Mouse (Mus musculus) macrophage (primary cell): Measurements from ENCODE around the gene 4930404N11Rik. TPM values are rescaled to one million over a fixed set of nuclear protein-coding genes. Genes with fewer than 3 reads are reported as not detected.

Source experiments
- H3K27ac ChIP-seq: fragments of 350-480 bp; formaldehyde crosslinking; 2 replicates; pipeline ENCODE4 v1.9.0; 2021
- H3K36me3 ChIP-seq: fragments of 350-480 bp; formaldehyde crosslinking; 2 replicates; pipeline ENCODE4 v1.9.0; 2021; ENCODE audit errors: inconsistent target
- H3K4me3 ChIP-seq: fragments of 350-480 bp; formaldehyde crosslinking; 2 replicates; pipeline ENCODE4 v1.9.0; 2021; ENCODE audit errors: inconsistent target
- H3K79me2 ChIP-seq: fragments of 350-480 bp; formaldehyde crosslinking; 2 replicates; pipeline ENCODE4 v1.9.0; 2021; ENCODE audit errors: inconsistent target
- WGBS: methylation state at CpG from one replicate; pipeline ENCODE4 v1.1.7; 2026; ENCODE audit warnings: inconsistent platforms; ENCODE audit not compliant: missing documents; 5-methylcytosine and 5-hydroxymethylcytosine counted together
- polyA plus RNA-seq: library from polyadenylated mRNA; stranded (reverse); fragments of 250-400 nt; gene quantifications from 3 replicates; pipeline ENCODE4 v1.2.4, GENCODE M21; 2018; ENCODE audit warnings: inconsistent platforms

The 4930404N11Rik gene
- polyA plus RNA-seq, 1 experiment from 2014 or later = 9.8 TPM

DNA sequence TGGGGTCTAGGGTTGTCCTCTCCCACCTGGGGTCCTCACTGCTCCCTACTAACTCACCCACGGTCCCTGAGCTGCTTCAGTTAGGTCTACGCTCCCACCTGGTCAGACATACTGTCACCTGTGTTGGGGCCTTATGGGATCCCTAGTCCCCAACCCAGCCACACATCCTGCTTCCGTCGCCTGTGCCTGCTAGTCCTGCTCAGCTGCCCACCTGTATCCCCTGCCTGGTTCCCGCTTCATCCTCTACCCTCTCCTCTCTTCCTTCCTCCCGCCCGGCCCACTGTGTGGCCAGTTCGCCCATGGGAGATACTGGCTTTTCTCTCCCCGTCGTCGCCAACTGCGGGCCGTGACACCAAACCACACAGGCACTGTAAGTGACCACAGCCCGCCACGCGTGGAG, 50.0 kb downstream of the 4930404N11Rik start:
- 91% methylated on average over 8 of the region's 16 CpGs for WGBS
- peaks cover 64% of the 10 kb centered on the region for H3K36me3 ChIP-seq
- H3K27ac ChIP-seq = no peak overlapping the region
- no peaks in the 10 kb centered on the region; the same call in 1 of the 2 replicates for H3K79me2 ChIP-seq
- H3K4me3 ChIP-seq = no peak overlapping the region

DNA sequence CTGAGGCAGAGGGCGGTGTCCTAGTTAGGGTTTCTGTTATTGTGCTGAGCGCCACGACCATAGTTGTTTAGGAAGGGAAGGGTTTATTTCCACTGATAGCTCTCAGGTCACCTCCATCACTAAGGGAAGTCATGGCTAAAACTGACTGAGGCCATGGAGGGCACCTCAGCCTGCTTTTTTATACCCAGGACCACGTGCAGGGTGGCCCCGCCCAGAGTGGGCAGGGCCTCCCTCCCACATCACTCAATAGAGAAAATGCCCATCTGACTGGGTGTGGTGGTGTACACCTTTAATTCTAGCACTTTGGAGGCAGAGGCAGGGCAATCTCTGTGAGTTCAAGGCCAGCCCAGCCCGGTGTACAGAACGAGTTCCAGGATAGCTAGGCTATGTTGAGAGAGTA, 51.4 kb downstream of the 4930404N11Rik start:
- H3K36me3 ChIP-seq = peaks cover 78% of the 10 kb centered on the region

DNA sequence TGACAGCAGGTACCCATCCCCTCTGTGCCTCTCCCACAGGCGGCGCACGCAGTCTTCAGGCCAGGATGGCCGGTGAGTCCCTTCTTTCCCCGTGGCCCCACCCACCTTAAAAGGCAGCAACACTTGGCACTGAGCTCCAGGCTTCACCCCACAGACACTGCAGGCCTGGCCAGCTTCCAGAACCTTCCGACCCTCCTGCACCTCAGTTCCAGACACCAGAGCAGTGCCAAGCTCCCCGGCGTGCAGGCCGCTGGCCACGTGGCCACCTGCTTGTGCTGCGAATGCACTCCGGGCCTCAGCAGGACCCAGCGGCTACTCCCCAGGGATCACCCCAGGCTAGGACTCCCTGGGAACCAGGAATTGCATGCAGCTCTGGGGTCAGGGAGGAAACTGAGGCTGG, 52.0 kb downstream of the 4930404N11Rik start:
- Histone ChIP-seq H3K27ac (no peak overlapping the region), H3K4me3 (no peak overlapping the region), H3K79me2 (no peaks in the 10 kb centered on the region; the same call in 1 of the 2 replicates), H3K36me3 (peaks cover 84% of the 10 kb centered on the region)
- WGBS = 97% methylated on average over 13 of the region's 13 CpGs

More for the DNA sequence above, 51.4 kb downstream of the 4930404N11Rik start:
- Histone ChIP-seq H3K4me3 (no peak overlapping the region), H3K79me2 (no peaks in the 10 kb centered on the region; the same call in 1 of the 2 replicates), H3K27ac (no peak overlapping the region)
- WGBS = 81% methylated on average over 7 of the region's 7 CpGs

Other genes with a start within 250 kb of the 4930404N11Rik start
- gene Zbtb7a, start 230.6 kb downstream of the 4930404N11Rik start, polyA plus RNA-seq = 48.1 to 55.4 TPM (median 52.8 TPM) in 3 replicates
- gene Pias4, start 197.9 kb downstream of the 4930404N11Rik start, polyA plus RNA-seq = 19.6 to 22.5 TPM (median 21.5 TPM) in 3 replicates
- 749 to 1,081 TPM (median 1,012 TPM) in 3 replicates for gene Eef2, start 189.2 kb downstream of the 4930404N11Rik start, polyA plus RNA-seq
- gene Dapk3, start 182.8 kb downstream of the 4930404N11Rik start, polyA plus RNA-seq = 41.2 to 57.0 TPM (median 43.5 TPM) in 3 replicates
- gene 4930442H23Rik, start 182.0 kb downstream of the 4930404N11Rik start, polyA plus RNA-seq = not detected in 3 replicates
- gene Nmrk2, start 163.8 kb downstream of the 4930404N11Rik start, polyA plus RNA-seq = not detected in 3 replicates
- not detected in 3 replicates for gene Atcay, start 135.0 kb downstream of the 4930404N11Rik start, polyA plus RNA-seq
- 0.26 to 0.61 TPM (median 0.53 TPM) in 3 replicates for gene Zfr2, start 132.7 kb downstream of the 4930404N11Rik start, polyA plus RNA-seq
- gene Matk, start 112.9 kb downstream of the 4930404N11Rik start, polyA plus RNA-seq = 5.3 to 5.7 TPM (median 5.5 TPM) in 3 replicates
- 39.4 to 78.9 TPM (median 55.8 TPM) in 3 replicates for gene Mrpl54, start 98.9 kb downstream of the 4930404N11Rik start, polyA plus RNA-seq
- gene Apba3, start 98.9 kb downstream of the 4930404N11Rik start, polyA plus RNA-seq = 9.8 to 31.4 TPM (median 19.8 TPM) in 3 replicates
- 1.7 to 4.2 TPM (median 3.3 TPM) in 3 replicates for gene Tjp3, start 74.2 kb downstream of the 4930404N11Rik start, polyA plus RNA-seq
- gene Pip5k1c, start 72.9 kb downstream of the 4930404N11Rik start, polyA plus RNA-seq = 63.2 to 85.8 TPM (median 77.1 TPM) in 3 replicates
- gene Cactin, start 44.7 kb downstream of the 4930404N11Rik start, polyA plus RNA-seq = 14.4 to 21.3 TPM (median 15.1 TPM) in 3 replicates
- not detected in 3 replicates for gene Tbxa2r, start 37.1 kb downstream of the 4930404N11Rik start, polyA plus RNA-seq
- gene Gipc3, start 22.6 kb downstream of the 4930404N11Rik start, polyA plus RNA-seq = 0.07 TPM in 1 of 3 replicates, not detected in the others
- 33.1 to 54.6 TPM (median 42.5 TPM) in 3 replicates for gene Hmg20b, start 15.3 kb downstream of the 4930404N11Rik start, polyA plus RNA-seq
- 129 to 266 TPM (median 167 TPM) in 3 replicates for gene Mfsd12, start 8.3 kb downstream of the 4930404N11Rik start, polyA plus RNA-seq
- 12.9 to 17.0 TPM (median 15.3 TPM) in 3 replicates for gene Fzr1, start 12.7 kb upstream of the 4930404N11Rik start, polyA plus RNA-seq
- 21.0 to 48.1 TPM (median 32.0 TPM) in 3 replicates for gene Dohh, start 18.6 kb upstream of the 4930404N11Rik start, polyA plus RNA-seq
- gene Gm48551, start 18.6 kb upstream of the 4930404N11Rik start, polyA plus RNA-seq = 0.07 to 1.0 TPM (median 0.46 TPM) in 3 replicates
- 0.57 TPM in 1 of 3 replicates, not detected in the others for gene Gm48552, start 23.2 kb upstream of the 4930404N11Rik start, polyA plus RNA-seq
- gene Smim24, start 27.2 kb upstream of the 4930404N11Rik start, polyA plus RNA-seq = 9.6 to 21.8 TPM (median 14.6 TPM) in 3 replicates
- gene Nfic, start 89.8 kb upstream of the 4930404N11Rik start, polyA plus RNA-seq = 33.6 to 60.6 TPM (median 57.7 TPM) in 3 replicates
- gene Celf5, start 116.9 kb upstream of the 4930404N11Rik start, polyA plus RNA-seq = 0.04 TPM in 1 of 3 replicates, not detected in the others
- gene Ncln, start 130.6 kb upstream of the 4930404N11Rik start, polyA plus RNA-seq = 54.5 to 93.3 TPM (median 77.1 TPM) in 3 replicates
- 0.14 to 0.26 TPM (median 0.14 TPM) in 3 replicates for gene S1pr4, start 134.3 kb upstream of the 4930404N11Rik start, polyA plus RNA-seq
- gene Gna15, start 158.4 kb upstream of the 4930404N11Rik start, polyA plus RNA-seq = 4.6 to 16.6 TPM (median 10.2 TPM) in 3 replicates
- gene Gna11, start 179.4 kb upstream of the 4930404N11Rik start, polyA plus RNA-seq = 3.5 to 6.3 TPM (median 6.2 TPM) in 3 replicates
- 301 to 334 TPM (median 303 TPM) in 3 replicates for gene Aes, start 193.7 kb upstream of the 4930404N11Rik start, polyA plus RNA-seq
- 1.3 to 3.9 TPM (median 3.6 TPM) in 3 replicates for gene Tle2, start 208.7 kb upstream of the 4930404N11Rik start, polyA plus RNA-seq
- 9.8 to 17.4 TPM (median 16.7 TPM) in 3 replicates for gene Tle6, start 235.3 kb upstream of the 4930404N11Rik start, polyA plus RNA-seq
- 0.30 to 0.55 TPM (median 0.40 TPM) in 3 replicates for gene BC025920, start 240.5 kb upstream of the 4930404N11Rik start, polyA plus RNA-seq